Mouse (Mus musculus): ENCODE results near the gene Mlf2.
"Not testable (repeated sequence)": the region's sequence is repeated elsewhere in the genome, so short reads cannot be mapped to it uniquely, and the experiment has no call there.

Gene Mlf2

DNA sequence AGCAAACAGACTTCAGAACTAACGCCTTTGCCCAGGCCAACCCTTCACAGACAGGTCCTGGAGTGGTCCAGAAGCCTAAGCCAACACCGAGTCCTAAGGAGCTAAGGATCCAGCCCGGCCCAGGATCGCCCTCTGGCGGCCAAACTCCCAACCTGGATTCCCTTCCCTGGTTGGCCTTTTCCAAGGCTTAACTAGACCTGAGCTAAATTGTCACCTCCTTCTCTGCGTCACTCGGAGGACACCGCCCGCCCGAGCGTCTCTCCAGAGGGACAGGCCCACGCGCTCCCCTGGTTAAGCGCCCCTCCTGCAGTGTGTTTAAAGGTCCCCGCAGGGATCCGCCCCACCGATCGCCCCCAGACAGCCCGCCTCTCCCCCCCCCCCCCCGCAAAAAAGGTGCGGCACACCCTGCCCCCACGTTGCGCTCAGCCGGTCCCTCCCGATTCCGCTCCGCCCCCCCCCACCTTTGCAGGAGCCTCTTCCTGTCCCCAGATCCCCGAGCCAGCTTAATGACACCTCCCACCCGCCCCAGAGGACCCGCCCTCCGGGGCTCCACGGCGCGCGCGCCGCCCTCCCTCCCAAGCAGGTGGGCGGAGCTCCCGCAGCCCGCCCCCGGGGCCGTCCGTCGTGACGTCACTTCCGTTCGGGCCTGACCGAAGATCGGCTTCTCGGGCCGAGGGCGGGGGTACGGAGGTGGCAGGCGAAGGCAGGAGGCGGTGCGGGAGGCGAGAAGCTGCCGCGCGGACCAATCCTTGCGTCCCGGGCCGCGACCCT is at the start of gene Mlf2:
Gene Mlf2 (plus strand): TSS at position 633 of the 771 bp plus-strand sequence.
- DNase-seq: peak; percentile 98

GRCm38 (mm10) chr6:124881821-124882220 is 49.4 kb upstream of the Mlf2 start:
- DNase-seq: no peak

DNA sequence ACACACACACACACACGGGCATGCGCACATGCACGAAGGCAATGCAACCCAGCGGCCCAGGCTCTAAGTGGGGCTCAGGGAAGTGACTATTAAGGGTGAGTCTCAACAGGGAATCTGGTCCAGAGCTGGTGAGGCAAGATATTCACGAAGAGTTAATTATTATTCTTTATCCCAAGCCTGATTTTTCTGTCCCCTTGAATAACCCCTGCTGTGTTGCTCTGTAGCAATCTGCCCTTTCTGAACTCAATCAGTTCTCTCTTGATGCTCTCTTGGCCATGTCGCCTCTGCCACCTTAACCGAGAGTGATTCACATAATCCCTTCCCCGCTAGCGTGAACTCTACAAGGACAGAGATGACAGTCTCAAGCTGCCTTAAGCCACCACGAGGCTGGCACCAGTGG is 47.8 kb upstream of the Mlf2 start:
- no peak for DNase-seq

GRCm38 (mm10) chr6:124884714-124885500 is 46.3 kb upstream of the Mlf2 start:
- no peak for DNase-seq

DNA sequence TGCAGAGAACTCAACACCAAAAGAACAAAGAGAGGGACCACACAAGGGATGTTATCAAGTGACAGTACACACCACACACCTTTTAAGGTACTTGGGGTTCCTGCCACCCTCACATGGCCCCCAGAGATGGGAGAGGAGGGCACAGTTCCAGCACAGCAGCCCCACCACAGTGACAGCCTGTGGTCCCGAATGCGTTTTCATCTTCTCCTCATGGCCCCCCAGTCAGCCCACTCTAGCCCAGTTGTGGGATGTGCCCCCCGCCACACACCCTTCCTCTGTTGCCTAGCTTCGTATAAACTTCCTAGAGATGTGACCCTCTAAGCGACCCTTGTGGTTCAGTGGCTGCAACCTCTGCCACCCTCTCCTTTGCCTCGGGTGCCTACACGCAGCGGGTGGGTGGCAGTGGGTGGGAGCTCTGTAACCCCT is 45.2 kb upstream of the Mlf2 start:
- DNase-seq: no peak

- no peak for DNase-seq
Observed at GRCm38 (mm10) chr6:124887986-124888385, 43.2 kb upstream of the Mlf2 start, which contains the start of gene Cd4. Cd4 (minus strand) TSS chr6:124888221.

DNA sequence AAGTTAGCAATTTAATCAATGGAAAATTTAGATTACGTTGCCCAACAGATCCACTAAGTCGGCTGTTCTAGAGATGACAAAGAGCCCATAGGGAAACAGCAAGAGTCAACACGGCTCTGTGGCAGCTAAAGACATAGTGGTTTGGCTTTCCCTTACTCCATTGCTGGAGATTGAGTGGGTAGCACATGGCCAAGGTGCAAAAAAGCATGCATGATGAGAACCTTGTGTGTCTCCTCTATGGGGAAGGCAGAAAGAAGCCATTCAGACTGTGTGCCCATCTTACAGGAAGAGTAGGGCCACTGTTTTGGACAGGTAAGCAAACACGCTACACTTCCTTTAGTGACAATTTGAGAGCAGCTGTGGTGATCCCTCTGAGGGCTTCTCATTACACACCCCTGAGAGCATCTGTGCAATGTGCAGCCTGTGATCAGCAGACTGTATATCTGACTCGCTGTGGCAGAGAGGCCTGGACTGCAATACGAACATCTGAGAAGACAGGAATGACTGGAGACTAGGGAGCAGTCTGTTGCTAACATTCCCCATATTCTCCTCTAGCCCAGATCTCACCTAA is 42.5 kb upstream of the Mlf2 start:
- DNase-seq: no peak

DNA sequence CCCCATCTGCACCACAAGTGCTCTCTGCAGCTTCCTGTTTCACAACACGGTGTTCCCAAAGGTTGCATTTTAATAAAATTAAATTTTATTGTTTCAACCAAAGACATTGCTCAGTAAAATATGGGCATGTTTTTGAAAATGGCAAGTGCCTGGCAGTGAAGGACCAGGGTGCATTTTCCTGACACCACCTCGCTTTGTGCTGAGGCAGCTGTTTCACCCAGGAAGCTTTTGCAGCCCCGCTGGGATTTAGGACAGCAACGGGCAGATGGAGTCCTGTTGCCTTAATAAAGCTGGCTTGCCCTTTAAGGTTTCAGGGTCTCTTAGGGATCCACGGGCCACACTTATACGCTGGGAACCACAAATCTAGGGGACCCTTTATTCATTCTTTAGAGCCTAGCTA is 40.2 kb upstream of the Mlf2 start:
- no peak for DNase-seq

DNA sequence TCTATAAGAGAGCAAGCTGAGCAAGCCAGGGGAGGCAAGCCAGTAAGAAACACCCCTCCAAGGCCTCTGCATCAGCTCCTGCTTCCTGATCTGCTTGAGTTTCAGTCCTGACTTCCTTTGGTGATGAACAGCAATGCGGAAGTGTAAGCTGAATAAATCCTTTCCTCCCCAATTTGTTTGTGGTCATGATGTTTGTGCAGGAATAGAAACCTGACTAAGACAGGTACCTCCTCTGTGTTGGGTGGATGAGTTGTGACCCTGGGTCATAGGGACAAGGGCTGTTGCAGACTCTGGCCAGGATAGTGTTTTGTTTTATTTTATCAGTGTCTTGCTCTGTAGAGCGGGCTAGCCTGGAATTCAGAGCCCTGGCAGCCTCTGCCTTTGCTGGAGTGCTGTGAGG is 37.1 kb upstream of the Mlf2 start:
- not testable (repeated sequence) for DNase-seq

GRCm38 (mm10) chr6:124898359-124898758 is 32.8 kb upstream of the Mlf2 start:
- no peak for DNase-seq

DNA sequence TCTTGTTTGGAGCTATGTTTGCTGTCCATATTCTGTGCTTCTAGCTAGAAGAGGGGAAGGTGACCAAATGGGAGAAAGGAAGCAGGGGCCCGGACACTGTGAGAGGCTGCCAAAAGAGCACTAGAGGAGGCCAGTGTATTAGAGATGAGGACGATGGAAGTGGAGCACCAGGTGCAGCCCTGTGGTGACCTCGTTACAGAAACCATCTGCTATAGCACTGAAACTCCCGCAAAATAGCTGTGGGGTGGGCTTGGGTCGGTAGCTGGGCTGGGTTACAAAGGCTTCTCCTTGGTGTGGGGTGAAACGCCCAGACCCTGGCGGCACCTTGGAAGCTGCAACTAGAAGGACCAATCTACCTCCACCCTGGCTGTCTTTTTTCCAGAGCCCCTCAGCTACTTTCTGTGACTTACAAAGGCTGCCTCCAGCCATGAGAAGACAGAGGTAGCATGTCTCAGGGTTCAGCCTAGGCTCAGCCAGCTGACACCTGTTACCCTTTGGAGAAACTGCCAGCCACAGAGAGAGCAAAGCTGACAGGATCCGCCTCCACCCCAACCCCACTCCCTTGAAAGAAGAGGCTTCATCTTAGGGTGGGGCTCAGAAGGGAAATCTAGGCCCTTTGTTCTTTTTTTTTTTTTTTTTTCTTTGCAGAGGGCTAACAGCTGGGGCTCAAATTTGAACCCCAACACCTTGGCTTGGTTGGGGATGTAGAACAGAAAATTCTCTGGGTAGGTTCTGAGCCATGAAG is 31.0 kb upstream of the Mlf2 start:
- DNase-seq: no peak

DNA sequence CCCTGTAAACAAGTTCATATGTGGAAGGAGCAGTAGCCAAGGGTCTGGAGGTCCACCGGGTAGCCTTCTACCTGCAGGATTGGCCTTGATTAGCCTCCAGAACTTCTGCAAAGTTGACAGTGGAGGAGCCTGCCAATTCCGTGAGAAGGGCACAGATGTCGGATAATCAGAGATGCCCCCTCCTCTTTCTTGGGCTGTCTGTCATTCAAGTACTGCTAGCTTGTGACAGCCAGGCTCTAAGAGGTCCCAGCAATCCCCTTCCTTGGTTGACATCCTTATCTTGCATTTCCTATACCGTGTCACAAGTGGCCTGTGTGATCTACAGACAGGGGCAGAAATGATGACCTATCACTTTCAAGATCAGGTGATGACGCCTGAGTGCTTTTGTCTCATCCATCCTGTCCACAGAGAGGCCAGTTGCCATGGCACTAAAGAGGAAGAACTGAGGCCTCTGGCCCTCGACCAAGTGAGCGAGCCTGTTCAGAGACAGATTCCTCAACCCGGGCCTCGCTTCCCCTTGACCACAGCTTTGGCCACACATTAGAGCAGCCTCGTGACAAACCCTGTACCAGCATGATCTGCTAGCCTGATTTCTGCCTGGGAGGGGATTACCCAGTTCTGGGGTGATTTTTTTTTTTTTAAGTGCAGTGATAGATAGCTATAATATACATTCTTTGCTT is 30.2 kb upstream of the Mlf2 start:
- DNase-seq: no peak

DNA sequence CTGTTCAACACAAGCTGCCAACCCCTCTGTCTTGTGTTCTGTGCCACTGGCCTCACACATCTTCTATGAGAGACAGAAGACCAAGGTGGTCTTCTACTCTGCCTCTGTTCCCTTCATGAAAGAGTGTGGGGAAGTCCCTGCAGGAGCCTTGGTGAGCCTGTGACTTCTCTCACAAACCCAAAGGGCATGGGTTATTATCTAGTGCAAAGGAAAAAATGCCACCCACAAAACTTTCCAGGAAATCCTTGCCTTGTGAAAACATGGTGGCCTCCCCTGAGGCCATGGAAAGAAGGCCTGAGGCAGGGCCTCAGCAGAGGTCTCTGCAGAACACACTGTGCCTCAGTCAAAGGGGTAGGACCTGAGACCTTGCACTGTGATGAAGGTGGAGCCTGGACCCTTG is 29.3 kb upstream of the Mlf2 start:
- DNase-seq: no peak

DNA sequence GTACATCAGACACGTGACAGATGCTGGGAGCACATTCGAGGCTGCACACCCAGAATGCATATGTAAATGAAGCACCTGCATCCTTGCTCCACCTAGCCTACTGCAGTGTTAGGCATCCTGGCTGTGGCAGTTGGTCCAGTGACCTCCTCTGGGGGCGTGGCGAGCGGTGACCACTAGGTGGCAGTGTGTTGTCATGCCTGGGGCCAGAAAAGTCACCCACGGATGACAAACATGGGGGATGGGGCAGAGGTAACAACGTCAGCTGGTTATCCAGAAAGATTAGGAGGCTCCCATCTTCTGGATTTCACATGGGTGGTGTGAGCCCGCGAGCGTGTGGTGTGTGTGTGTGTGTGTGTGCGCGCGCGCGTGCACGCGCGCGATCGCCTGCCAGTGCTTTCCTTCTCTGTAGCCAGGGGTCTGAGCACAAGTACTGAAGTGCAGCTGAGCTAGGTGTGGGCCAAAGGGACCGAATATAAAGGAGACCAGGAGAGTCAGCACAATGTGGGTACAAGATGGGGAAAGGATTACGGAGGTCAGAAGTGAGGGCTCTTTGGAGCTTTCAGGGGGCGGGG is 27.5 kb upstream of the Mlf2 start:
- peak; percentile 93 for DNase-seq

GRCm38 (mm10) chr6:124904161-124904981 is 26.8 kb upstream of the Mlf2 start:
- DNase-seq: peak; percentile 64

DNA sequence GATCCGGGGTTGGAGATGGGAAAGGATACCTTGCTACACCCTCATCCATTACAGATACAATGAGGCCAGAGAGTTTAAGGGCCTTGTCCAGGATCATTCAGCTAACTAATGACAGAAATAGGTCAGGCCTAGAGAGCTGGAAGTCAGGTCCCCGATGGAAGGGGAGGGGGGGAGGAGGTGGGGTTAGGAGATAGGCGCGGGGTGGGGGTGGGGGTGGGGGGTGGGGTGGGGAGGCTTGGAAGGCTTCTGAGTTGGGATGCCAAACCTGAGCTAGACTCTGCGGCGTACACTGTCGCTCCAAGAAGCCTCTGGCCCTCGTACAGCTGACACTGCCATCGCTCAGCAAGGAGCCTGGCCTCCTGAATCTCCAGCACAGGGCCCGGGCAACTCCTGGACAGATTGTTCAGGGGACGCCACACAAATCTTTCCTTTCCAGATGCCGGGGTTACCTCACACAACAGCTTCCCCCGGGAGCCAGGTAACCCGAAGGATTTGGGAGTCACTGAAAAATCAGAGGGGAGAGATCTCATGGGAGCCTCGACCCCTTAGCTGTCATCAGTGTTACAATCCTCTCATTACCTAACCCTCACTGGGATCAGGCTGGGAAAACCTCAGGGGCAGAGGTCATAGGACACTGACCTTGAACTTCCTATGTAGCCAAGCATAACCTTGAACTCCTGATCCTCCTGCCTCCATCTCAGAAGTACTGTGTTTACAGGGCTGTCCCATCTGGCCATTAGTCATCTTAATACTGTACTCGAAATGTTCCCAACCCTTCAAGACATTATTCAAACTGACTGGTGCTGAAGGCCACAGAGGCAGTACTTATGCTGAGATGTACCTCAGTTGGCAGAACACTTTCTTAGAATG is 26.0 kb upstream of the Mlf2 start:
- no peak for DNase-seq

DNA sequence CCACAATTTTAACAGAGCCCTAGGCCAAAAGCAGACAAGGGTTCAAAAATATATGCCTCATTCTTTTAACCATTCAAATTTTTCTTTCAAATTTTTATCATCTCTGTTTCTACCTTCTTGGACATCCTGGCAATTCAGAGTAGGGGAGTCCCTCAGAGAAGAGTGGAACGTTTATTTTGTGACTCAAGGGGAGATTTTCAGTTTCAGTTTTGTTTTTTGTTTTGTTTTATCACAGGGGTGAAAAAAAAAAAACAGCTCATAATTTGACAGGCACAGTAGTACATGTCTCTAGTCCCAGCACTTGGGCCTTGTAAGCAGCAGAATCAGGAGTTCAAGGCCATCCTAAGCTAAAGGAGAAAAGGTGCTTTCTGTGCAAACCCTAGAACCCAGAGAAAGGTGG is 23.4 kb upstream of the Mlf2 start:
- DNase-seq: no peak

GRCm38 (mm10) chr6:124910032-124910431 is 21.2 kb upstream of the Mlf2 start:
- DNase-seq: no peak

DNA sequence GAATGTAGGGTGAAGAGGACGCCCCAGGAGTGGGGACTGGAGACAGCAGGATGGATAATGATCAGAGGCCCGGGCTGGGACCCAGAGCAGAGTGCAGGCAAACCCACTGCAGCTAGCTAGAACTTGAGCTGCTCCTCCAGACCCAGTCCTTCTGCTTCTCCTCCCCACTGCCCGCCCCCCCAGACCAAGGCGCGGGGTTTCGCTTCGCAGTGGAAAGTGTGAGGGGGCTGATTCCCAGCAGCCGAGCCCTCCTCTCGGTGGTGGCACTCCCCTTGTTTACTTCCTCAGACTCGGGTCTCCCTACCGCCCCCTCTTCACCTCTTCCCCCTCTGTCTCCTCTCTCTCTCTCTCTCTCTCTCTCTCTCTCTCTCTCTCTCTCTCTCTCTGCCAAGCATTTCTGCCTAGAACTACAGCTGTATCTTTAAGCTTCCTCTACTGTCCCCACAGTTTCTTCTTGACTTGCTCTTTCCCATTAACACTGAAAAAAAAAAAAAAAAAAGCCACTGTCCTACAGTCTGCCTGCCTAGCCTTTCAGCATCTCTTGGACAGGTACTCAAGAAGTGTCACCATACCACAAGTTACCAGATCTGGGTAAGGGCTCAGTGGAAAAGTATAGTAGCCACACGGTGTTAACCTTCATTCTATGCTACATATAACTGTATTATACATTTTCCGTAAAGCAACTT is 19.5 kb upstream of the Mlf2 start, which contains the start of gene Lag3:
Gene Lag3 (minus strand): TSS at position 173 of the 686 bp plus-strand sequence.
- no peak for DNase-seq
